Mouse (Mus musculus) yolk sac, embryonic 10.5 days (tissue): Measurements from ENCODE around the gene Ppp4r3a.

Experiments
- DNase-seq: peaks from one replicate; pipeline ENCODE4 v3.0.0-alpha.2; 2017; ENCODE audit warnings: low spot score

The Ppp4r3a gene

GRCm38 (mm10) chr12:101012197-101013077 is 71.1 kb downstream of the Ppp4r3a start:
- peak; percentile 33 for DNase-seq

GRCm38 (mm10) chr12:101011017-101011416 is 72.5 kb downstream of the Ppp4r3a start:
- DNase-seq: no peak

GRCm38 (mm10) chr12:101010148-101010920 is 73.2 kb downstream of the Ppp4r3a start:
- peak; percentile 38 for DNase-seq

GRCm38 (mm10) chr12:101009225-101009624 is 74.3 kb downstream of the Ppp4r3a start:
- DNase-seq: no peak

- peak; percentile 15 for DNase-seq
Measured at GRCm38 (mm10) chr12:101008648-101009047, 74.9 kb downstream of the Ppp4r3a start.

GRCm38 (mm10) chr12:101007968-101008481 is 75.5 kb downstream of the Ppp4r3a start:
- peak; percentile 37 for DNase-seq

GRCm38 (mm10) chr12:101007427-101007826 is 76.1 kb downstream of the Ppp4r3a start:
- DNase-seq: no peak

GRCm38 (mm10) chr12:101005665-101006420 is 77.7 kb downstream of the Ppp4r3a start:
- no peak for DNase-seq

- DNase-seq: no peak
Measured at GRCm38 (mm10) chr12:101004982-101005381, 78.5 kb downstream of the Ppp4r3a start.

- peak; percentile 59 for DNase-seq
Measured at GRCm38 (mm10) chr12:101002801-101003513, 80.5 kb downstream of the Ppp4r3a start.

GRCm38 (mm10) chr12:100999061-100999954 is 84.2 kb downstream of the Ppp4r3a start:
- no peak for DNase-seq

- DNase-seq: no peak
Measured at GRCm38 (mm10) chr12:100998564-100998962, 84.9 kb downstream of the Ppp4r3a start.

GRCm38 (mm10) chr12:100997830-100998563 is 85.5 kb downstream of the Ppp4r3a start:
- DNase-seq: peak; percentile 65

GRCm38 (mm10) chr12:100996378-100996898 is 87.1 kb downstream of the Ppp4r3a start:
- DNase-seq: peak; percentile 38

GRCm38 (mm10) chr12:100995607-100996377 is 87.7 kb downstream of the Ppp4r3a start:
- DNase-seq: peak; percentile 56

GRCm38 (mm10) chr12:100994140-100995015 is 89.1 kb downstream of the Ppp4r3a start:
- DNase-seq: no peak

GRCm38 (mm10) chr12:100993146-100993545 is 90.4 kb downstream of the Ppp4r3a start:
- DNase-seq: no peak
